In the genomic region with DNA sequence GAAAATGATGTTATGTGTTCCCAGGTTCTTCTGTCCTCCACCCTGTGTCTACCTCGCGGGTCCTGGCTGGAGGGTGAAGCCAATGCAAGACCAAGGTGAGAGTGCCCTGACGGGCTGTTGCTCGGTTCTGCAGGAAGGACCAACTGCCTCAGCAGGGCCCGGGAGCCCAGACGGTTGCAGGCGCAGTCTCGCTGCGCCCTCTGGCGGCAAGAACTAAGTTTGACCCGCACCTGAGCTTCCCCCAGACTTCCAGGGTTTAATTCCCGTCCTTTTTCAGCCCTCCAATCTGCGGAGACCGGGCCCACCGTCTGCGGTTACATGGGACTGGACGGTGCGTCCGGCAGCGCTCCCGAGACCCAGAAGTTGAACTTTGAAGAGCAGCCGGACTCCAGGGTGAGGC, we compare ENCODE assay signal across 9 mouse cellular contexts. TPM values are rescaled to one million over a fixed set of nuclear protein-coding genes. Genes with fewer than 3 reads are reported as not detected.
DNase-seq lines count a peak whose midpoint lies in the region; ATAC-seq and TF ChIP-seq lines count a peak whose summit lies in the region.
"Had no signal": no experiment of that assay in that cellular context is flagged by ENCODE, and none has a peak within 500 bp of the region (broad histone marks: within the 10 kb centered on the region; RNA-seq: fewer than 3 reads in every experiment).

No protein-coding gene starts in this region.

- H3K9ac ChIP-seq in hindbrain, embryonic 12.5 days = no peak overlapping the region
- H3K9ac ChIP-seq in forebrain, embryonic 11.5 days (ENCODE audit: low read length) = no peak overlapping the region

- peak; percentile 77 for DNase-seq in hindbrain, embryonic 10.5 days (ENCODE audit: low spot score)
- DNase-seq in brain, embryonic 14.5 days (ENCODE audit: low read depth) = peak; percentile 78
- DNase-seq in forebrain, embryonic 11.5 days (ENCODE audit: low spot score) = peak; percentile 88
- DNase-seq in heart, postnatal 14 days = peak; percentile 80 to 84
- peak; percentile 66 to 74 for DNase-seq in layer of hippocampus, postnatal 14 days (ENCODE audit: low spot score in 2 of 2)
- peak; percentile 79 for DNase-seq in lung, postnatal 36 days
- DNase-seq in spleen, adult 12 weeks (ENCODE audit: low spot score) = peak; percentile 27

- no peak overlapping the region for H3K27ac ChIP-seq in hindbrain, embryonic 10.5 days
- H3K27ac ChIP-seq in hindbrain, embryonic 12.5 days = no peak overlapping the region
- H3K27ac ChIP-seq in forebrain, embryonic 11.5 days (ENCODE audit: low read depth, low read length) = no peak overlapping the region

- peaks cover 82% of the 10 kb centered on the region for H3K27me3 ChIP-seq in hindbrain, embryonic 10.5 days (ENCODE audit: insufficient read depth, poor library complexity, severe bottlenecking)
- H3K27me3 ChIP-seq in hindbrain, embryonic 12.5 days = peaks cover 83% of the 10 kb centered on the region
- peaks cover 66% of the 10 kb centered on the region for H3K27me3 ChIP-seq in forebrain, embryonic 11.5 days (ENCODE audit: control insufficient read depth, insufficient read depth, low read length)

- H3K4me2 ChIP-seq in hindbrain, embryonic 12.5 days (replicated peaks) = no peak overlapping the region
- no peak overlapping the region for H3K4me2 ChIP-seq in forebrain, embryonic 11.5 days (ENCODE audit: low read depth, low read length, severe bottlenecking)

- intact Hi-C loops in heart, postnatal 14 days (cut with DNase I) = loop anchor here (2.0 to 10.0 kb wide), 2 partner anchors 273 to 305 kb away; no protein-coding TSS in a partner anchor

- no peak; the same call in 1 of the 2 replicates for ATAC-seq in hindbrain, embryonic 12.5 days (ENCODE audit: low FRiP score)
- 0 out of 2 replicates have a peak, but pooled peaks have one; percentile 36 for ATAC-seq in forebrain, embryonic 11.5 days (replicated peaks; ENCODE audit: low FRiP score)

- WGBS in hindbrain, embryonic 10.5 days = 1% methylated on average over 22 of the region's 22 CpGs
- under 1% methylated on average over 22 of the region's 22 CpGs for WGBS in hindbrain, embryonic 12.5 days
- under 1% methylated on average over 22 of the region's 22 CpGs for WGBS in forebrain, embryonic 11.5 days

- no peak overlapping the region for H3K4me3 ChIP-seq in hindbrain, embryonic 10.5 days
- no peak overlapping the region for H3K4me3 ChIP-seq in hindbrain, embryonic 12.5 days
- no peak overlapping the region for H3K4me3 ChIP-seq in forebrain, embryonic 11.5 days (ENCODE audit: low read depth, low read length)
- H3K4me3 ChIP-seq: megakaryocyte, embryonic 14.5 days had no signal

- H3K9me3 ChIP-seq in hindbrain, embryonic 10.5 days = no peaks in the 10 kb centered on the region
- H3K9me3 ChIP-seq in hindbrain, embryonic 12.5 days (replicated peaks) = no peaks in the 10 kb centered on the region
- no peaks in the 10 kb centered on the region for H3K9me3 ChIP-seq in forebrain, embryonic 11.5 days (ENCODE audit: control insufficient read depth, low read length)
- H3K9me3 ChIP-seq: megakaryocyte, embryonic 14.5 days had no signal

- TF ChIP-seq POLR2A in brain, embryonic 14.5 days (IDR thresholded peaks at IDR 0.05; ENCODE audit: borderline replicate concordance, extremely low read depth, insufficient read depth, insufficient read length, poor library complexity, severe bottlenecking) = no peak

- H3K36me3 ChIP-seq in hindbrain, embryonic 10.5 days = no peaks in the 10 kb centered on the region
- no peaks in the 10 kb centered on the region for H3K36me3 ChIP-seq in hindbrain, embryonic 12.5 days
- no peaks in the 10 kb centered on the region for H3K36me3 ChIP-seq in forebrain, embryonic 11.5 days (ENCODE audit: control insufficient read depth, insufficient read depth, low read length)

- TF ChIP-seq CTCF in brain, embryonic 14.5 days (IDR thresholded peaks at IDR 0.05; ENCODE audit: borderline replicate concordance, extremely low read depth, insufficient read depth, insufficient read length) = peak; percentile 95

- peaks cover 21% of the 10 kb centered on the region for H3K4me1 ChIP-seq in hindbrain, embryonic 10.5 days (replicated peaks)
- H3K4me1 ChIP-seq in hindbrain, embryonic 12.5 days = peaks cover 8% of the 10 kb centered on the region
- peaks cover 3% of the 10 kb centered on the region; the same call in 1 of the 2 replicates for H3K4me1 ChIP-seq in forebrain, embryonic 11.5 days (replicated peaks; ENCODE audit: control insufficient read depth, insufficient read depth, low read length)

RNA-seq across cellular contexts. Expression of a gene that starts 2.7 kb away (rescaled TPM):
- 0.35 and 0.72 TPM in 2 replicates for polyA plus RNA-seq in hindbrain, embryonic 10.5 days (2016; fragmentation: Nextera tagmentation; extraction: Ambion mirVana)
- polyA plus RNA-seq in hindbrain, embryonic 12.5 days (2016; fragmentation: Nextera tagmentation; extraction: Ambion mirVana) = 31.5 and 39.5 TPM in 2 replicates
- 1.8 and 2.5 TPM in 2 replicates for polyA plus RNA-seq in brain, embryonic 14.5 days (2012; rRNA removed)
- polyA plus RNA-seq in forebrain, embryonic 11.5 days (2014; fragmentation: Nextera tagmentation; extraction: Ambion mirVana) = not detected in 2 replicates
- total RNA-seq in heart, postnatal 14 days (2021) = 1 to 10 TPM; 1.2 to 1.5 TPM
- 10 to 100 TPM; 21.2 to 21.6 TPM for total RNA-seq in layer of hippocampus, postnatal 14 days (2021)

RNA-seq across cellular contexts. Expression of a gene that starts 4.8 kb away (rescaled TPM):
- 0.02 TPM in 1 of 2 replicates, not detected in the other for polyA plus RNA-seq in hindbrain, embryonic 10.5 days (2016; fragmentation: Nextera tagmentation; extraction: Ambion mirVana)
- 0.33 and 0.37 TPM in 2 replicates for polyA plus RNA-seq in hindbrain, embryonic 12.5 days (2016; fragmentation: Nextera tagmentation; extraction: Ambion mirVana)
- polyA plus RNA-seq in brain, embryonic 14.5 days (2012; rRNA removed) = 0.04 and 0.10 TPM in 2 replicates
- not detected in 2 replicates for polyA plus RNA-seq in forebrain, embryonic 11.5 days (2014; fragmentation: Nextera tagmentation; extraction: Ambion mirVana)
- not detected for total RNA-seq in heart, postnatal 14 days (2021)
- total RNA-seq in layer of hippocampus, postnatal 14 days (2021) = under 1 TPM; 0.41 to 0.91 TPM

RNA-seq across cellular contexts. Expression of a gene that starts 18.8 kb away (rescaled TPM):
- polyA plus RNA-seq in hindbrain, embryonic 10.5 days (2016; fragmentation: Nextera tagmentation; extraction: Ambion mirVana) = 0.31 TPM in 1 of 2 replicates, not detected in the other
- 1.2 and 2.0 TPM in 2 replicates for polyA plus RNA-seq in hindbrain, embryonic 12.5 days (2016; fragmentation: Nextera tagmentation; extraction: Ambion mirVana)
- polyA plus RNA-seq in brain, embryonic 14.5 days (2012; rRNA removed) = 0.22 TPM in 1 of 2 replicates, not detected in the other
- polyA plus RNA-seq in forebrain, embryonic 11.5 days (2014; fragmentation: Nextera tagmentation; extraction: Ambion mirVana) = 0.31 and 0.32 TPM in 2 replicates
- total RNA-seq in heart, postnatal 14 days (2021) = 1 to 10 TPM; 1.4 to 3.6 TPM
- total RNA-seq in layer of hippocampus, postnatal 14 days (2021) = 1 to 10 TPM; 1.2 to 2.0 TPM

RNA-seq across cellular contexts. Expression of a gene that starts 36.0 kb away (rescaled TPM):
- polyA plus RNA-seq in hindbrain, embryonic 10.5 days (2016; fragmentation: Nextera tagmentation; extraction: Ambion mirVana) = 14.8 and 18.0 TPM in 2 replicates
- 17.6 and 18.8 TPM in 2 replicates for polyA plus RNA-seq in hindbrain, embryonic 12.5 days (2016; fragmentation: Nextera tagmentation; extraction: Ambion mirVana)
- 2.3 and 3.7 TPM in 2 replicates for polyA plus RNA-seq in brain, embryonic 14.5 days (2012; rRNA removed)
- polyA plus RNA-seq in forebrain, embryonic 11.5 days (2014; fragmentation: Nextera tagmentation; extraction: Ambion mirVana) = 15.3 and 15.9 TPM in 2 replicates
- total RNA-seq in heart, postnatal 14 days (2021) = 10 to 100 TPM; 20.0 to 27.0 TPM
- total RNA-seq in layer of hippocampus, postnatal 14 days (2021) = 100 to 1,000 TPM; 117 to 137 TPM

RNA-seq across cellular contexts. Expression of a gene that starts 49.1 kb away (rescaled TPM):
- polyA plus RNA-seq in hindbrain, embryonic 10.5 days (2016; fragmentation: Nextera tagmentation; extraction: Ambion mirVana) = 61.5 and 76.4 TPM in 2 replicates
- polyA plus RNA-seq in hindbrain, embryonic 12.5 days (2016; fragmentation: Nextera tagmentation; extraction: Ambion mirVana) = 65.1 and 71.5 TPM in 2 replicates
- polyA plus RNA-seq in brain, embryonic 14.5 days (2012; rRNA removed) = 69.6 and 82.0 TPM in 2 replicates
- polyA plus RNA-seq in forebrain, embryonic 11.5 days (2014; fragmentation: Nextera tagmentation; extraction: Ambion mirVana) = 63.4 and 71.2 TPM in 2 replicates
- 10 to 100 TPM; 21.2 to 21.9 TPM for total RNA-seq in heart, postnatal 14 days (2021)
- 10 to 100 TPM; 39.1 to 44.7 TPM for total RNA-seq in layer of hippocampus, postnatal 14 days (2021)

Comparison
In these comparisons a context has a peak if more than half of its experiments do, and no peak if none do; other contexts are left out.
1. DNase-seq: peak in every context shown above with its lines; median percentile 88 in forebrain, embryonic 11.5 days; 82 in heart, postnatal 14 days; 79 in lung, postnatal 36 days; 78 in brain, embryonic 14.5 days; 77 in hindbrain, embryonic 10.5 days; 70 in layer of hippocampus, postnatal 14 days; 27 in spleen, adult 12 weeks.